Mouse (Mus musculus): ENCODE results near the gene Mael. TPM values are rescaled to one million over a fixed set of nuclear protein-coding genes. Genes with fewer than 3 reads are reported as not detected.

The Mael gene
- polyA plus RNA-seq, 1 experiment from 2014 or later = 0.16 TPM

GRCm38 (mm10) chr1:166189821-166190220 is 48.7 kb downstream of the Mael start:
- H3K27me3 ChIP-seq (ENCODE audit: control insufficient read depth, insufficient read depth, low read length) = no peaks in the 10 kb centered on the region
- no peak overlapping the region for H3K4me2 ChIP-seq (replicated peaks; ENCODE audit: low read depth, low read length)
- 82% methylated on average over 4 of the region's 4 CpGs for WGBS
- no peak for ATAC-seq (ENCODE audit: insufficient number of reproducible peaks, insufficient read depth, low FRiP score, low read depth)
- H3K36me3 ChIP-seq (ENCODE audit: control insufficient read depth, insufficient read depth, low read length) = no peaks in the 10 kb centered on the region
- 0 out of 2 replicates have a peak, but pooled peaks cover 2% of the 10 kb centered on the region for H3K4me1 ChIP-seq (ENCODE audit: control insufficient read depth, insufficient read depth, low read length)
- H3K9me3 ChIP-seq (ENCODE audit: control insufficient read depth, low read depth, low read length) = no peaks in the 10 kb centered on the region
- no peak overlapping the region for H3K4me3 ChIP-seq (ENCODE audit: low read depth, low read length)
- no peak overlapping the region for H3K9ac ChIP-seq (replicated peaks; ENCODE audit: low read depth, low read length)
- H3K27ac ChIP-seq (ENCODE audit: low read length) = no peak overlapping the region

- H3K4me3 ChIP-seq (ENCODE audit: low read depth, low read length) = no peak overlapping the region
- H3K9ac ChIP-seq (replicated peaks; ENCODE audit: low read depth, low read length) = no peak overlapping the region
- 79% methylated on average over 5 of the region's 5 CpGs for WGBS
Observed at GRCm38 (mm10) chr1:166185357-166185756, 53.2 kb downstream of the Mael start.

GRCm38 (mm10) chr1:166184391-166185229 is 53.9 kb downstream of the Mael start:
- Histone ChIP-seq H3K27me3 (ENCODE audit: control insufficient read depth, insufficient read depth, low read length) (no peaks in the 10 kb centered on the region), H3K9ac (replicated peaks; ENCODE audit: low read depth, low read length) (no peak overlapping the region), H3K9me3 (ENCODE audit: control insufficient read depth, low read depth, low read length) (no peaks in the 10 kb centered on the region), H3K4me2 (replicated peaks; ENCODE audit: low read depth, low read length) (no peak overlapping the region), H3K36me3 (ENCODE audit: control insufficient read depth, insufficient read depth, low read length) (no peaks in the 10 kb centered on the region), H3K4me3 (ENCODE audit: low read depth, low read length) (no peak overlapping the region), H3K4me1 (ENCODE audit: control insufficient read depth, insufficient read depth, low read length) (0 out of 2 replicates have a peak, but pooled peaks cover 2% of the 10 kb centered on the region), H3K27ac (ENCODE audit: low read length) (no peak overlapping the region)
- WGBS = 71% methylated on average over 22 of the region's 22 CpGs
- no peak for ATAC-seq (ENCODE audit: insufficient number of reproducible peaks, insufficient read depth, low FRiP score, low read depth)

More at GRCm38 (mm10) chr1:166185357-166185756, 53.2 kb downstream of the Mael start:
- Histone ChIP-seq H3K4me2 (replicated peaks; ENCODE audit: low read depth, low read length) (no peak overlapping the region), H3K36me3 (ENCODE audit: control insufficient read depth, insufficient read depth, low read length) (no peaks in the 10 kb centered on the region), H3K27me3 (ENCODE audit: control insufficient read depth, insufficient read depth, low read length) (no peaks in the 10 kb centered on the region), H3K9me3 (ENCODE audit: control insufficient read depth, low read depth, low read length) (no peaks in the 10 kb centered on the region), H3K4me1 (ENCODE audit: control insufficient read depth, insufficient read depth, low read length) (0 out of 2 replicates have a peak, but pooled peaks cover 2% of the 10 kb centered on the region), H3K27ac (ENCODE audit: low read length) (no peak overlapping the region)
- no peak for ATAC-seq (ENCODE audit: insufficient number of reproducible peaks, insufficient read depth, low FRiP score, low read depth)

GRCm38 (mm10) chr1:166182952-166183627 is 55.5 kb downstream of the Mael start:
- Histone ChIP-seq H3K9ac (replicated peaks; ENCODE audit: low read depth, low read length) (no peak overlapping the region), H3K27ac (ENCODE audit: low read length) (no peak overlapping the region), H3K36me3 (ENCODE audit: control insufficient read depth, insufficient read depth, low read length) (no peaks in the 10 kb centered on the region), H3K9me3 (ENCODE audit: control insufficient read depth, low read depth, low read length) (no peaks in the 10 kb centered on the region), H3K4me2 (replicated peaks; ENCODE audit: low read depth, low read length) (no peak overlapping the region), H3K4me3 (ENCODE audit: low read depth, low read length) (no peak overlapping the region), H3K4me1 (ENCODE audit: control insufficient read depth, insufficient read depth, low read length) (0 out of 2 replicates have a peak, but pooled peaks cover 2% of the 10 kb centered on the region), H3K27me3 (ENCODE audit: control insufficient read depth, insufficient read depth, low read length) (no peaks in the 10 kb centered on the region)
- 0 out of 2 replicates have a peak, but pooled peaks have one; percentile 18 for ATAC-seq (ENCODE audit: insufficient number of reproducible peaks, insufficient read depth, low FRiP score, low read depth)
- WGBS = 53% methylated on average over 10 of the region's 10 CpGs

- no peak overlapping the region for H3K27ac ChIP-seq (ENCODE audit: low read length)
- no peaks in the 10 kb centered on the region for H3K9me3 ChIP-seq (ENCODE audit: control insufficient read depth, low read depth, low read length)
- no peak for ATAC-seq (ENCODE audit: insufficient number of reproducible peaks, insufficient read depth, low FRiP score, low read depth)
- WGBS = 87% methylated on average over 7 of the region's 7 CpGs
- H3K9ac ChIP-seq (replicated peaks; ENCODE audit: low read depth, low read length) = no peak overlapping the region
- no peaks in the 10 kb centered on the region for H3K36me3 ChIP-seq (ENCODE audit: control insufficient read depth, insufficient read depth, low read length)
- 0 out of 2 replicates have a peak, but pooled peaks cover 2% of the 10 kb centered on the region for H3K4me1 ChIP-seq (ENCODE audit: control insufficient read depth, insufficient read depth, low read length)
- H3K4me2 ChIP-seq (replicated peaks; ENCODE audit: low read depth, low read length) = no peak overlapping the region
- H3K27me3 ChIP-seq (ENCODE audit: control insufficient read depth, insufficient read depth, low read length) = no peaks in the 10 kb centered on the region
- H3K4me3 ChIP-seq (ENCODE audit: low read depth, low read length) = no peak overlapping the region
Observed at GRCm38 (mm10) chr1:166181510-166181909, 57.0 kb downstream of the Mael start.

GRCm38 (mm10) chr1:166173621-166174020 is 64.9 kb downstream of the Mael start:
- 83% methylated on average over 9 of the region's 9 CpGs for WGBS
- no peaks in the 10 kb centered on the region for H3K9me3 ChIP-seq (ENCODE audit: control insufficient read depth, low read depth, low read length)
- no peak overlapping the region for H3K4me3 ChIP-seq (ENCODE audit: low read depth, low read length)
- H3K4me1 ChIP-seq (ENCODE audit: control insufficient read depth, insufficient read depth, low read length) = no peaks in the 10 kb centered on the region
- no peak for ATAC-seq (ENCODE audit: insufficient number of reproducible peaks, insufficient read depth, low FRiP score, low read depth)
- H3K4me2 ChIP-seq (replicated peaks; ENCODE audit: low read depth, low read length) = no peak overlapping the region
- H3K36me3 ChIP-seq (ENCODE audit: control insufficient read depth, insufficient read depth, low read length) = no peaks in the 10 kb centered on the region
- H3K27ac ChIP-seq (ENCODE audit: low read length) = no peak overlapping the region
- H3K27me3 ChIP-seq (ENCODE audit: control insufficient read depth, insufficient read depth, low read length) = no peaks in the 10 kb centered on the region
- H3K9ac ChIP-seq (replicated peaks; ENCODE audit: low read depth, low read length) = no peak overlapping the region

- WGBS = 78% methylated on average over 3 of the region's 3 CpGs
- Histone ChIP-seq H3K27me3 (ENCODE audit: control insufficient read depth, insufficient read depth, low read length) (no peaks in the 10 kb centered on the region), H3K27ac (ENCODE audit: low read length) (no peak overlapping the region), H3K36me3 (ENCODE audit: control insufficient read depth, insufficient read depth, low read length) (no peaks in the 10 kb centered on the region), H3K9ac (replicated peaks; ENCODE audit: low read depth, low read length) (no peak overlapping the region), H3K9me3 (ENCODE audit: control insufficient read depth, low read depth, low read length) (no peaks in the 10 kb centered on the region), H3K4me2 (replicated peaks; ENCODE audit: low read depth, low read length) (no peak overlapping the region), H3K4me3 (ENCODE audit: low read depth, low read length) (no peak overlapping the region), H3K4me1 (ENCODE audit: control insufficient read depth, insufficient read depth, low read length) (no peaks in the 10 kb centered on the region)
- no peak for ATAC-seq (ENCODE audit: insufficient number of reproducible peaks, insufficient read depth, low FRiP score, low read depth)
Observed at GRCm38 (mm10) chr1:166172992-166173391, 65.6 kb downstream of the Mael start.

- ATAC-seq (ENCODE audit: insufficient number of reproducible peaks, insufficient read depth, low FRiP score, low read depth) = no peak
- no peaks in the 10 kb centered on the region for H3K27me3 ChIP-seq (ENCODE audit: control insufficient read depth, insufficient read depth, low read length)
- WGBS = 91% methylated on average over 12 of the region's 12 CpGs
- no peak overlapping the region for H3K27ac ChIP-seq (ENCODE audit: low read length)
- H3K9ac ChIP-seq (replicated peaks; ENCODE audit: low read depth, low read length) = no peak overlapping the region
- H3K9me3 ChIP-seq (ENCODE audit: control insufficient read depth, low read depth, low read length) = no peaks in the 10 kb centered on the region
- no peaks in the 10 kb centered on the region for H3K36me3 ChIP-seq (ENCODE audit: control insufficient read depth, insufficient read depth, low read length)
- no peaks in the 10 kb centered on the region for H3K4me1 ChIP-seq (ENCODE audit: control insufficient read depth, insufficient read depth, low read length)
- no peak overlapping the region for H3K4me2 ChIP-seq (replicated peaks; ENCODE audit: low read depth, low read length)
- no peak overlapping the region for H3K4me3 ChIP-seq (ENCODE audit: low read depth, low read length)
Observed at GRCm38 (mm10) chr1:166170852-166171251, 67.7 kb downstream of the Mael start.

All from stomach, embryonic 14.5 days (tissue).